Mouse (Mus musculus) urinary bladder, postnatal 14 days (tissue): ENCODE measurements at regions not wholly inside any gene's neighbourhood (a gene's known extent, or its start where the extent isn't known, plus 50 kb on each side); places are given as distances from the start of the nearest gene placed in this dataset.
"Not testable (repeated sequence)": the region's sequence is repeated elsewhere in the genome, so short reads cannot be mapped to it uniquely, and the experiment has no call there.

ENCODE experiments used
- DNase-seq: peaks from one replicate; pipeline ENCODE4 v3.0.0; 2021; ENCODE audit warnings: low spot score

DNA sequence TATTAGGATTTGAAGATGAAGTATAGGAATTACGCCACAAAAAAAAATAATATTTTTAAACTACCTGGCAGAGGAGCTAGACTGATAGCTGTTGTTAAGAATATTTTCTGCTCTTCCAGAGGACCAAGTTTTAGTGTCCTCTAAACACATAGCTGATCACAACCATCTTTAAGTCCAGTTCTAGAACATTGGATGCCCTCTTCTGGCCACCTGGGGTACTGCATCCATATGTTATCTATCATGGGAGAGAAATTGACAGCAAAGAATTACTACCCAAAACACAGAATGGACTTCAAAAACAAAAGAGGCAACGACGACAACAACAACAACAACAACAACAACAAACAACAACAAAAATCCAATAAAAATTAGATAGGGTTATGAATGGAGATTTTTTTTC lies 71.0 kb upstream of the Prl4a1 start:
- peak; percentile 44 for DNase-seq

DNA sequence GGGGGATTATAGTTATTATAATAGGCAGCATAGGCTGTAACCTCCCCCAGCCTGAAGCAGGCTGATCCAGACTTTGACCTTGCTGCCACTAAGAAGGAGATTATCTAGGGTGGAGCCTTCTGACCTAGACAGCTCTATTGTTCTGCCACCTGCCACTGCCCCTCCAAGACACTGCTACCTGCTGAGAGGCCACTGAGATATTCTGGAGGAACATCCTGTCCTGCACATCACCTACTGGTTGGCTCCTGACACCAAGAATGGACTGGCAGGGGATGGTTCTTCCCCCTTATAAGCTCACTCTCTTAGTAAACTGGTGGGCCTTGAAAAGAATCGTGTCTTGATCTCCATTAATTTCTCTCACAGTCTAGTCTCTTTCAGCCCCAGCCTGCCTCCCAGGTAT lies 55.6 kb upstream of the Prl4a1 start:
- DNase-seq = not testable (repeated sequence)

DNA sequence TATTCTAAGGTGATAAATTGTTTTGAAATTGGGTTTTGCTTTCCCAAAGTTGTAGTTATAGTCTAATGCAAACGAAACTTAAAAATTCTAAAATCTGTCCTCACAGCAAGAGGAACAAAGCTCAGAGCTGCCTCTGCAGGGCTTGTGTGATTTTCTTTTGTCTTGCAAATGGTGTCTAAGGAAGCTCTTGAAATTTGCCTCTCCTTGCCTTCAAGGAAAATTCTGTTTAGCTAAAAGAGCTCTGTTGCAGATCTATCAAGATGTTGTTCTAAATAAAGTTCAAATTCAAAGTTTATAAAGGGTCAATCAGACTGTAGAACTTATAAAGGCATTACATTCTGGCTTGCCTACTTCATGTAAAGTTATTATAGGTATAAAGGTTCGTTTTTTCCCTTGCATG lies 53.6 kb upstream of the Prl4a1 start:
- DNase-seq = not testable (repeated sequence)

DNA sequence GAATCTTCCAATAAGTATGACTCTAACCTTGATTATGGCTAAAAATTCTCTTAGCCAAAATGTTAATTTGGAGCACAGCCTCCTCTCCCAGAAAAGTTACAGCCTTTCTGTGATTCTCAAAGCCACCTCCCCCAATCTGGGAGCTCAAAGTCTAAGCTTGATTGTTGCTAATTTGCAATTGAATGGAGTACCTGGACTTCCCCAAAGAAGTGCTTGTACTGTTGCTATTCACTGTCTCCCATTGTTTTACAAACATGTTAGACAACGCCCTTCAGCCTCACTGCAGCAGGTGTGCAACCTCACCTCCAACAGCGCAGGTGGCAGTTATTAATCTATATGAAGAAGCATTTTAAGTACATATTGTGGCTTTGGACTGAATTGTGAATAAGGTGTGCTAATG lies 50.0 kb upstream of the Prl4a1 start:
- DNase-seq = not testable (repeated sequence)
